18 mouse cellular contexts compared by ENCODE assay signal in genomic region chr17:76110856-76111255, GRCm38 (mm10).
DNase-seq lines count a peak whose midpoint lies in the region.
"Had no signal": no experiment of that assay in that cellular context is flagged by ENCODE, and none has a peak within 500 bp of the region (broad histone marks: within the 10 kb centered on the region; RNA-seq: fewer than 3 reads in every experiment).

No protein-coding gene starts in this region.

- peak; percentile 25 to 32 for DNase-seq in kidney, adult 8-10 months
- no peak for DNase-seq in kidney, postnatal 4 days
- peak; percentile 42 for DNase-seq in Muller cell, postnatal 12 days (ENCODE audit: inconsistent ontology term)
- peak; percentile 37 for DNase-seq in kidney, adult 9 months
- no peak for DNase-seq in frontal cortex, postnatal 36 days (ENCODE audit: low spot score in 2 of 2)
- no peak for DNase-seq in gastrocnemius, postnatal 25 days
- no peak for DNase-seq in spleen, postnatal 14 days (ENCODE audit: low spot score in 2 of 2)
- DNase-seq: adrenal gland, adult 2 months; adrenal gland, postnatal 36 days; cerebellum, adult 8-10 months; cerebellum, postnatal 25 days; gastrocnemius, postnatal 10 days; heart, postnatal 14 days; left cerebral cortex, postnatal 4 days; liver, postnatal 0 days; lung, postnatal 4 days; right cerebral cortex, postnatal 25 days; thymus, postnatal 25 days had no signal

Comparison
In these comparisons a context has a peak if more than half of its experiments do, and no peak if none do; other contexts are left out.
1. DNase-seq: peak in kidney, adult 8-10 months (2 of 2), Muller cell, postnatal 12 days (single experiment) and kidney, adult 9 months (single experiment); none in kidney, postnatal 4 days (0 of 2), frontal cortex, postnatal 36 days (0 of 2), gastrocnemius, postnatal 25 days (single experiment) and spleen, postnatal 14 days (0 of 2).